Mouse (Mus musculus) CH12.LX (cell line): Measurements from ENCODE around the gene Plscr1. TPM values are rescaled to one million over a fixed set of nuclear protein-coding genes. Genes with fewer than 3 reads are reported as not detected.

Experiments
- DNase-seq: peaks from one replicate; pipeline ENCODE4 v3.0.0-alpha.2; 2013; ENCODE audit errors: extremely low read depth
- H3K27ac ChIP-seq: 2 replicates; pipeline ENCODE4 v1.5.1; 2012; ENCODE audit warnings: low read depth, mild to moderate bottlenecking, control low read depth, moderate library complexity; ENCODE audit not compliant: insufficient read depth
- H3K27me3 ChIP-seq: replicated peaks from 2 replicates; pipeline ENCODE3; 2012; ENCODE audit warnings: inconsistent platforms
- H3K36me3 ChIP-seq, 2 experiments: replicated peaks in 1 of 2; 2 replicates each; pipeline versions ENCODE3 to v1.6.1; 2012; ENCODE audit warnings: inconsistent platforms in 1 of 2, low read length in 1 of 2, mild to moderate bottlenecking in 1 of 2, mixed read lengths in 1 of 2, moderate library complexity in 1 of 2; ENCODE audit not compliant: control insufficient read depth in 1 of 2, insufficient read depth in 1 of 2
- H3K4me1 ChIP-seq, 2 experiments: 2 replicates each; pipeline ENCODE4 v1.6.1; 2012; ENCODE audit warnings: inconsistent platforms in 1 of 2, moderate library complexity in 1 of 2; ENCODE audit not compliant: insufficient read depth in 2 of 2, control insufficient read depth in 1 of 2
- H3K4me2 ChIP-seq: 2 replicates; pipeline ENCODE4 v1.6.1; 2012; ENCODE audit warnings: low read depth, mild to moderate bottlenecking, control low read depth; ENCODE audit not compliant: poor library complexity, insufficient read depth, severe bottlenecking
- H3K4me3 ChIP-seq, 3 experiments: fragments of 150-350 bp in 1 of 3; sonication (generic) in 1 of 3; replicated peaks in 1 of 3; 2 replicates each; pipeline versions ENCODE3 to v1.5.1; 2011 to 2012; ENCODE audit warnings: low read depth in 2 of 3, low read length in 2 of 3, mild to moderate bottlenecking in 2 of 3, moderate library complexity in 2 of 3, control low read depth in 1 of 3, improper control_type of control experiment in 1 of 3, inconsistent platforms in 1 of 3, mixed read lengths in 1 of 3; ENCODE audit not compliant: poor library complexity in 1 of 3
- H3K79me2 ChIP-seq: replicated peaks from 2 replicates; pipeline ENCODE4 v1.6.1; 2012; ENCODE audit warnings: mild to moderate bottlenecking, moderate library complexity; ENCODE audit not compliant: control insufficient read depth, poor library complexity, insufficient read depth, severe bottlenecking; ENCODE audit errors: extremely low read depth
- H3K9ac ChIP-seq: 2 replicates; pipeline ENCODE4 v1.6.1; 2012; ENCODE audit warnings: low read depth, mild to moderate bottlenecking, control low read depth, moderate library complexity; ENCODE audit not compliant: insufficient read depth
- H3K9me3 ChIP-seq: replicated peaks from 2 replicates; pipeline ENCODE3; 2012; ENCODE audit warnings: low read length, inconsistent platforms, mixed read lengths
- BHLHE40 ChIP-seq: IDR thresholded peaks from 2 replicates; pipeline ENCODE4 v1.6.1; 2011; ENCODE audit warnings: mild to moderate bottlenecking, low read depth, low read length, improper control_type of control experiment
- CHD1 ChIP-seq: IDR thresholded peaks from 2 replicates; pipeline ENCODE4 v1.6.1; 2012; ENCODE audit warnings: low read depth, low read length, improper control_type of control experiment, inconsistent platforms
- CHD2 ChIP-seq: IDR thresholded peaks from 2 replicates; pipeline ENCODE4 v1.6.1; 2011; ENCODE audit warnings: low read length, improper control_type of control experiment
- E2F4 ChIP-seq: IDR thresholded peaks from 2 replicates; pipeline ENCODE4 v1.6.1; 2011; ENCODE audit warnings: low read depth, low read length, improper control_type of control experiment; ENCODE audit not compliant: insufficient replicate concordance
- ELF1 ChIP-seq: IDR thresholded peaks from 2 replicates; pipeline ENCODE4 v1.6.1; 2014; ENCODE audit warnings: low read depth, mild to moderate bottlenecking, inconsistent platforms, low read length, improper control_type of control experiment
- ETS1 ChIP-seq: conservative IDR thresholded peaks from 2 replicates; pipeline ENCODE4 v1.6.1; 2012; ENCODE audit warnings: low read depth, mild to moderate bottlenecking, inconsistent platforms, low read length, improper control_type of control experiment, moderate library complexity
- GABPA ChIP-seq: IDR thresholded peaks from 2 replicates; pipeline ENCODE4 v1.6.1; 2012; ENCODE audit warnings: low read depth, low read length, improper control_type of control experiment, inconsistent platforms; ENCODE audit not compliant: insufficient replicate concordance
- HCFC1 ChIP-seq: IDR thresholded peaks from 2 replicates; pipeline ENCODE4 v1.6.1; 2012; ENCODE audit warnings: low read depth, mild to moderate bottlenecking, inconsistent platforms, low read length, improper control_type of control experiment
- KAT2A ChIP-seq: IDR thresholded peaks from 2 replicates; pipeline ENCODE4 v1.6.1; 2012; ENCODE audit warnings: low read length, improper control_type of control experiment, inconsistent platforms; ENCODE audit not compliant: insufficient replicate concordance
- MAFK ChIP-seq: IDR thresholded peaks from 2 replicates; pipeline ENCODE4 v1.6.1; 2011; ENCODE audit warnings: low read length, improper control_type of control experiment; ENCODE audit not compliant: insufficient replicate concordance
- MAX ChIP-seq: IDR thresholded peaks from 2 replicates; pipeline ENCODE4 v1.6.1; 2011; ENCODE audit warnings: low read length, improper control_type of control experiment
- MAZ ChIP-seq: IDR thresholded peaks from 2 replicates; pipeline ENCODE4 v1.6.1; 2012; ENCODE audit warnings: low read depth, mild to moderate bottlenecking, inconsistent platforms, low read length, improper control_type of control experiment, moderate library complexity
- MEF2A ChIP-seq: IDR thresholded peaks from 2 replicates; pipeline ENCODE4 v1.6.1; 2014; ENCODE audit warnings: low read depth, mild to moderate bottlenecking, inconsistent platforms, low read length, improper control_type of control experiment, borderline replicate concordance
- MYC ChIP-seq: IDR thresholded peaks from 2 replicates; pipeline ENCODE4 v1.6.1; 2011; ENCODE audit warnings: low read depth, mild to moderate bottlenecking, improper control_type of control experiment, low read length
- NRF1 ChIP-seq: IDR thresholded peaks from 2 replicates; pipeline ENCODE4 v1.6.1; 2014; ENCODE audit warnings: low read depth, mild to moderate bottlenecking, inconsistent platforms, low read length, improper control_type of control experiment, moderate library complexity
- PAX5 ChIP-seq: IDR thresholded peaks from 2 replicates; pipeline ENCODE4 v1.6.1; 2012; ENCODE audit warnings: low read length, inconsistent platforms, mixed read lengths
- POLR2A ChIP-seq: IDR thresholded peaks from 2 replicates; pipeline ENCODE4 v1.6.1; 2011; ENCODE audit warnings: low read depth, mild to moderate bottlenecking, improper control_type of control experiment, low read length
- RAD21 ChIP-seq: IDR thresholded peaks from 2 replicates; pipeline ENCODE4 v1.6.1; 2011; ENCODE audit warnings: low read depth, mild to moderate bottlenecking, low read length, improper control_type of control experiment, moderate library complexity
- RCOR1 ChIP-seq: conservative IDR thresholded peaks from 2 replicates; pipeline ENCODE4 v1.6.1; 2012; ENCODE audit warnings: low read depth, mild to moderate bottlenecking, inconsistent platforms, low read length, improper control_type of control experiment
- SIN3A ChIP-seq: IDR thresholded peaks from 2 replicates; pipeline ENCODE4 v1.6.1; 2012; ENCODE audit warnings: low read length, improper control_type of control experiment, inconsistent platforms
- SMC3 ChIP-seq: IDR thresholded peaks from 2 replicates; pipeline ENCODE4 v1.6.1; 2011; ENCODE audit warnings: low read depth, low read length, improper control_type of control experiment
- TBP ChIP-seq: conservative IDR thresholded peaks from 2 replicates; pipeline ENCODE4 v1.6.1; 2011; ENCODE audit warnings: low read depth, low read length, improper control_type of control experiment
- TCF12 ChIP-seq: IDR thresholded peaks from 2 replicates; pipeline ENCODE4 v1.6.1; 2014; ENCODE audit warnings: low read depth, mild to moderate bottlenecking, inconsistent platforms, low read length, improper control_type of control experiment
- UBTF ChIP-seq: IDR thresholded peaks from 2 replicates; pipeline ENCODE4 v1.6.1; 2012; ENCODE audit warnings: low read depth, mild to moderate bottlenecking, inconsistent platforms, low read length, improper control_type of control experiment, moderate library complexity
- USF1 ChIP-seq: IDR thresholded peaks from 2 replicates; pipeline ENCODE4 v1.6.1; 2014; ENCODE audit warnings: low read depth, mild to moderate bottlenecking, inconsistent platforms, low read length, improper control_type of control experiment
- USF2 ChIP-seq: conservative IDR thresholded peaks from 2 replicates; pipeline ENCODE4 v1.6.1; 2011; ENCODE audit warnings: low read depth, low read length, improper control_type of control experiment
- ZC3H11A ChIP-seq: IDR thresholded peaks from 2 replicates; pipeline ENCODE4 v1.6.1; 2012; ENCODE audit warnings: low read depth, mild to moderate bottlenecking, inconsistent platforms, low read length, improper control_type of control experiment
- ZKSCAN1 ChIP-seq: IDR thresholded peaks from 2 replicates; pipeline ENCODE4 v1.6.1; 2012; ENCODE audit warnings: low read depth, inconsistent platforms, low read length, improper control_type of control experiment, borderline replicate concordance
- ZMIZ1 ChIP-seq: IDR thresholded peaks from 2 replicates; pipeline ENCODE4 v1.6.1; 2012; ENCODE audit warnings: low read depth, mild to moderate bottlenecking, inconsistent platforms, low read length, improper control_type of control experiment
- ZNF384 ChIP-seq: IDR thresholded peaks from 2 replicates; pipeline ENCODE4 v1.6.1; 2012; ENCODE audit warnings: low read depth, low read length, improper control_type of control experiment, inconsistent platforms
- dilution Hi-C: fragments of 300-500 bp; cut with MboI; formaldehyde crosslinking; loops from 2 replicates; pipeline ENCODE4 v1.14.3; 2020; ENCODE audit warnings: low sequenced_read_pairs; ENCODE audit not compliant: extremely low pct_unique_long_range_greater_than_20kb, extremely low pct_ligation_motif_present
- in situ Hi-C: fragments of 300-500 bp; cut with MboI; formaldehyde crosslinking; loops from 3 replicates; pipeline ENCODE4 v1.14.3; 2019; ENCODE audit warnings: low sequenced_read_pairs, low pct_ligation_motif_present, low pct_unique_long_range_greater_than_20kb, mixed read lengths
- polyA plus RNA-seq: library from polyadenylated mRNA; unstranded; fragments of >175 nt; gene quantifications from 2 replicates; pipeline ENCODE4 v1.2.1, GENCODE M21; 2012; ENCODE audit warnings: low read depth; ENCODE audit not compliant: insufficient read length
- total RNA-seq, 2 experiments: library from RNA; depleted of rRNA; stranded (reverse); fragments of 300-350 nt in 1 of 2; fragments of >200 nt in 1 of 2; gene quantifications; 2 replicates each; pipeline ENCODE4 v1.2.3; 2012 to 2014

Plscr1 gene
- total and polyA plus RNA-seq, 3 experiments = 194 to 489 (median 403) TPM

DNA sequence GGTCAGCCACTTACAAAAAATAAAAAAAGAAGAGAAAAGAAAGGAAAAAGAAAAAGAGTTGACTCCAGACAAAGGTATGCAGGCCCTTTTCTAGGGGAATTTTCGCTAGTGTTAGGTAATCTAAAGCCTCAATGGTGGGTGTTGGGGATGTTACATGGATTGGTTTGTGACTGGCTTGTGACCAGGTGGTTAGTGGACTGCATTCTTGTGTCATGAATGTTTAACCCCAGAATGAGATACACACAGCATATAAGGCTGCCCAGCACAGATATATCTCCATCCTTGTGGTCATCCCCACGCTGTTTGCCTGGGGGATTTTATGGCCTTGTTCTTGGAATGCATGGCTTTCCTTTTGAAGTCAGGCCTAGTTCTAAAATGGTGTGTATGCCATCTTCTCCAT is 23.7 kb downstream of the Plscr1 start:
- TF ChIP-seq MAZ = no peak
- 0 out of 2 replicates have a peak, but pooled peaks have one; percentile 13 for TF ChIP-seq POLR2A
- TF ChIP-seq TBP = no peak
- no peak for TF ChIP-seq UBTF
- no peak for TF ChIP-seq NRF1
- no peak for TF ChIP-seq MAFK
- no peak for DNase-seq
- Histone ChIP-seq H3K4me3 (no peak overlapping the region), H3K36me3 (peaks cover 34 to 65% of the 10 kb centered on the region in 2 experiments), H3K79me2 (peaks cover 3% of the 10 kb centered on the region; the same call in 1 of the 2 replicates), H3K27me3 (no peaks in the 10 kb centered on the region), H3K27ac (peak overlapping the region; percentile 65; the same call in 1 of the 2 replicates), H3K9me3 (no peaks in the 10 kb centered on the region), H3K4me2 (no peak overlapping the region), H3K9ac (no peak overlapping the region), H3K4me1 (peaks cover 24 to 60% of the 10 kb centered on the region in 2 experiments)
- dilution Hi-C loops = no loop called here
- in situ Hi-C loops = no loop called here

DNA sequence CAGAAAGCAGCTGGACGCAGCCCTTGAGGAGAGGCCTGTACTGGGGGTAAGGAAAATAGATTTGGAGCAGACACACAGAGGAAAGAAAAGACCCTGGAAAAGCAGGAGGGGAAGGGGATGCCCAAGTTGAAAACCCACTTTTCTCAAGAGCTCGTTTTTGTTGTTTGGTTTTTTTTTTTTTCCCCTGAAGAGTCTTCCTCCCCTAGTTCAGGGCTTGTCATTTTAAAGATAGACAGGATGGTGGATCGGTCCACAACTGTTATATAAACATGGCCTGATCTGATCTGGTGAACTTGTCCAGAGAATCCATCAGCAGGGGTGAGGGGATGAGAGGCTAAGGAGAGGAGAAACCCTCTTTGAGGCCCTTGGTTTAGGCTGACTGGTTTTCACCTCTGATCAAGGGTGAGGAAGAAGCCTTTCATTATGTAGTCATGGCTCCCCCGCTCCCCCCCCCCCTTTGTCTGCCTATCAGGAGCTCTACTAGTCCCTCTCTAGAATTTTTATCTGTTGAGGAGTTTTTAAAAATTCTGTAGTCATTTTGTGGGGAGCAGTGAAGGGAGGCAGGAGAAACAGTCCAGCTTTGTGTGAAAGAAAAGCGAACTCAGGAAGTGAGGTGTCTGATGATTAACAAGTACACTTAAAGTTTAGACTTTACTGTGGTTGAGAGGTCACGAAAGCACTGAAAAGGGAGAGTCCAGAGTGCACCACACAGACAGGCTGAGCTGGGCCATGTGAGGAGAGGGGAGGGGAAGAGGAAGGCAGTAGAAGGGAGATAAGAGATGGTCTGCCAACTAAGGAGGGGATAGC is 24.6 kb downstream of the Plscr1 start:
- DNase-seq = peak; percentile 73
- H3K4me2 ChIP-seq = peak overlapping the region; percentile 36; the same call in 1 of the 2 replicates
- peaks cover 18 to 51% of the 10 kb centered on the region in 2 experiments for H3K4me1 ChIP-seq
- no peaks in the 10 kb centered on the region for H3K27me3 ChIP-seq
- H3K27ac ChIP-seq = peak overlapping the region; percentile 68
- peaks cover 25 to 59% of the 10 kb centered on the region in 2 experiments for H3K36me3 ChIP-seq
- peak overlapping the region; percentile 26 for H3K9ac ChIP-seq
- dilution Hi-C loops = no loop called here
- peaks cover 3% of the 10 kb centered on the region; the same call in 1 of the 2 replicates for H3K79me2 ChIP-seq
- H3K9me3 ChIP-seq = no peaks in the 10 kb centered on the region
- in situ Hi-C loops = no loop called here
- H3K4me3 ChIP-seq = no peak overlapping the region
- TF ChIP-seq MAX (no peak), ZC3H11A (no peak), BHLHE40 (peak; percentile 45; the same call in 1 of the 2 replicates), ZMIZ1 (peak; percentile 43; the same call in 1 of the 2 replicates), SIN3A (no peak), PAX5 (no peak), POLR2A (peak; percentile 48; the same call in 1 of the 2 replicates), USF2 (no peak), CHD1 (no peak), USF1 (no peak), KAT2A (no peak), TCF12 (0 out of 2 replicates have a peak, but pooled peaks have one; percentile 46), MAFK (no peak), ELF1 (peak; percentile 36; the same call in 1 of the 2 replicates), CHD2 (no peak), RAD21 (no peak), ZNF384 (peak; percentile 41; the same call in 1 of the 2 replicates), MYC (no peak), ETS1 (0 out of 2 replicates have a peak, but pooled peaks have one; percentile 16), GABPA (no peak), HCFC1 (no peak), E2F4 (no peak), SMC3 (no peak), ZKSCAN1 (no peak), UBTF (no peak), MAZ (peak; percentile 41; the same call in 1 of the 2 replicates), RCOR1 (no peak), TBP (no peak), MEF2A (no peak)
